Comparison of ENCODE assay signal across 31 mouse cellular contexts in genomic region chr17:74954988-74955387, GRCm38 (mm10). TPM values are rescaled to one million over a fixed set of nuclear protein-coding genes. Genes with fewer than 3 reads are reported as not detected.
A peak's percentile ranks its signal among the peaks of the same experiment; 100 is the strongest.
DNase-seq lines count a peak whose midpoint lies in the region; ATAC-seq and TF ChIP-seq lines count a peak whose summit lies in the region.
"Had no signal": no experiment of that assay in that cellular context is flagged by ENCODE, and none has a peak within 500 bp of the region (broad histone marks: within the 10 kb centered on the region; RNA-seq: fewer than 3 reads in every experiment).

No protein-coding gene starts in this region.

- H3K36me3 ChIP-seq in embryonic facial prominence, embryonic 12.5 days: no peaks in the 10 kb centered on the region
- no peaks in the 10 kb centered on the region for H3K36me3 ChIP-seq in embryonic facial prominence, embryonic 10.5 days (replicated peaks)
- no peaks in the 10 kb centered on the region for H3K36me3 ChIP-seq in midbrain, embryonic 11.5 days (ENCODE audit: control insufficient read depth, insufficient read depth, low read length)
- no peaks in the 10 kb centered on the region for H3K36me3 ChIP-seq in midbrain, postnatal 0 days (ENCODE audit: insufficient read depth, low read length)
- H3K36me3 ChIP-seq in liver, embryonic 13.5 days: no peaks in the 10 kb centered on the region
- no peaks in the 10 kb centered on the region for H3K36me3 ChIP-seq in hindbrain, embryonic 14.5 days (replicated peaks; ENCODE audit: control insufficient read depth, insufficient read depth)
- H3K36me3 ChIP-seq: G1E; hindbrain, embryonic 10.5 days; limb, embryonic 13.5 days; midbrain, embryonic 13.5 days; stomach, embryonic 15.5 days had no signal

- no peaks in the 10 kb centered on the region for H3K27me3 ChIP-seq in embryonic facial prominence, embryonic 12.5 days
- H3K27me3 ChIP-seq in embryonic facial prominence, embryonic 10.5 days (replicated peaks; ENCODE audit: low read depth, poor library complexity, severe bottlenecking): no peaks in the 10 kb centered on the region
- no peaks in the 10 kb centered on the region for H3K27me3 ChIP-seq in midbrain, embryonic 11.5 days (ENCODE audit: control insufficient read depth, insufficient read depth, low read length)
- no peaks in the 10 kb centered on the region for H3K27me3 ChIP-seq in midbrain, postnatal 0 days (ENCODE audit: insufficient read depth, low read length)
- H3K27me3 ChIP-seq in liver, embryonic 13.5 days: no peaks in the 10 kb centered on the region
- no peaks in the 10 kb centered on the region for H3K27me3 ChIP-seq in hindbrain, embryonic 14.5 days (ENCODE audit: control insufficient read depth, insufficient read depth, low read length)
- H3K27me3 ChIP-seq: limb, embryonic 13.5 days; midbrain, embryonic 13.5 days; stomach, embryonic 15.5 days had no signal

- H3K4me3 ChIP-seq in embryonic facial prominence, embryonic 12.5 days: no peak overlapping the region
- H3K4me3 ChIP-seq in embryonic facial prominence, embryonic 10.5 days: no peak overlapping the region
- no peak overlapping the region for H3K4me3 ChIP-seq in midbrain, embryonic 11.5 days (ENCODE audit: low read depth, low read length)
- no peak overlapping the region for H3K4me3 ChIP-seq in midbrain, postnatal 0 days (ENCODE audit: low read depth, low read length)
- H3K4me3 ChIP-seq in liver, embryonic 13.5 days (replicated peaks): no peak overlapping the region
- H3K4me3 ChIP-seq in hindbrain, embryonic 14.5 days (replicated peaks; ENCODE audit: low read length): no peak overlapping the region
- H3K4me3 ChIP-seq: hindbrain, embryonic 10.5 days; limb, embryonic 13.5 days; midbrain, embryonic 13.5 days; stomach, embryonic 15.5 days had no signal

- no peak overlapping the region for H3K27ac ChIP-seq in embryonic facial prominence, embryonic 12.5 days
- no peak overlapping the region for H3K27ac ChIP-seq in embryonic facial prominence, embryonic 10.5 days (replicated peaks)
- H3K27ac ChIP-seq in midbrain, embryonic 11.5 days (ENCODE audit: low read depth, low read length): no peak overlapping the region
- H3K27ac ChIP-seq in midbrain, postnatal 0 days (ENCODE audit: low read depth, low read length): no peak overlapping the region
- H3K27ac ChIP-seq in liver, embryonic 13.5 days: no peak overlapping the region
- no peak overlapping the region for H3K27ac ChIP-seq in hindbrain, embryonic 14.5 days
- H3K27ac ChIP-seq: hindbrain, embryonic 10.5 days; hindbrain, postnatal 0 days; limb, embryonic 13.5 days; midbrain, embryonic 13.5 days; stomach, embryonic 15.5 days had no signal

- no peaks in the 10 kb centered on the region for H3K9me3 ChIP-seq in embryonic facial prominence, embryonic 12.5 days
- no peaks in the 10 kb centered on the region for H3K9me3 ChIP-seq in embryonic facial prominence, embryonic 10.5 days
- no peaks in the 10 kb centered on the region for H3K9me3 ChIP-seq in midbrain, embryonic 11.5 days (ENCODE audit: control insufficient read depth, low read length)
- no peaks in the 10 kb centered on the region for H3K9me3 ChIP-seq in midbrain, postnatal 0 days (ENCODE audit: low read length)
- H3K9me3 ChIP-seq in liver, embryonic 13.5 days (replicated peaks): no peaks in the 10 kb centered on the region
- H3K9me3 ChIP-seq in hindbrain, embryonic 14.5 days (ENCODE audit: control insufficient read depth, low read length): peaks cover 3% of the 10 kb centered on the region; the same call in 1 of the 2 replicates
- H3K9me3 ChIP-seq: G1E; hindbrain, embryonic 10.5 days; limb, embryonic 13.5 days; midbrain, embryonic 13.5 days; stomach, embryonic 15.5 days had no signal

- H3K9ac ChIP-seq in embryonic facial prominence, embryonic 12.5 days: no peak overlapping the region
- H3K9ac ChIP-seq in midbrain, embryonic 11.5 days (ENCODE audit: low read length): no peak overlapping the region
- H3K9ac ChIP-seq in midbrain, postnatal 0 days (replicated peaks; ENCODE audit: low read length, poor library complexity, severe bottlenecking): no peak overlapping the region
- no peak overlapping the region for H3K9ac ChIP-seq in liver, embryonic 13.5 days
- H3K9ac ChIP-seq in hindbrain, embryonic 14.5 days: no peak overlapping the region
- H3K9ac ChIP-seq: limb, embryonic 13.5 days; midbrain, embryonic 13.5 days; stomach, embryonic 15.5 days had no signal

- H3K4me1 ChIP-seq in embryonic facial prominence, embryonic 12.5 days: no peaks in the 10 kb centered on the region
- H3K4me1 ChIP-seq in embryonic facial prominence, embryonic 10.5 days: no peaks in the 10 kb centered on the region; the same call in 1 of the 2 replicates
- no peaks in the 10 kb centered on the region for H3K4me1 ChIP-seq in midbrain, embryonic 11.5 days (ENCODE audit: control insufficient read depth, insufficient read depth, low read length)
- H3K4me1 ChIP-seq in midbrain, postnatal 0 days (ENCODE audit: insufficient read depth, low read length): no peaks in the 10 kb centered on the region
- no peaks in the 10 kb centered on the region for H3K4me1 ChIP-seq in liver, embryonic 13.5 days (replicated peaks)
- H3K4me1 ChIP-seq in hindbrain, embryonic 14.5 days (replicated peaks; ENCODE audit: control insufficient read depth, insufficient read depth, low read length): no peaks in the 10 kb centered on the region
- H3K4me1 ChIP-seq: hindbrain, embryonic 10.5 days; midbrain, embryonic 13.5 days; stomach, embryonic 15.5 days had no signal

- WGBS in embryonic facial prominence, embryonic 12.5 days: 88% methylated on average over 2 of the region's 2 CpGs
- WGBS in embryonic facial prominence, embryonic 10.5 days: 91% methylated on average over 2 of the region's 2 CpGs
- WGBS in midbrain, embryonic 11.5 days: 94% methylated on average over 2 of the region's 2 CpGs
- WGBS in midbrain, postnatal 0 days: 88% methylated on average over 2 of the region's 2 CpGs
- 48% methylated on average over 2 of the region's 2 CpGs for WGBS in liver, embryonic 13.5 days (ENCODE audit: insufficient replicate concordance)
- WGBS in hindbrain, embryonic 14.5 days: 97% methylated on average over 2 of the region's 2 CpGs

- no peak overlapping the region for H3K4me2 ChIP-seq in embryonic facial prominence, embryonic 12.5 days (replicated peaks)
- no peak overlapping the region for H3K4me2 ChIP-seq in midbrain, embryonic 11.5 days
- H3K4me2 ChIP-seq in midbrain, postnatal 0 days (ENCODE audit: low read depth, low read length, poor library complexity, severe bottlenecking): no peak overlapping the region
- H3K4me2 ChIP-seq in liver, embryonic 13.5 days: no peak overlapping the region
- no peak overlapping the region for H3K4me2 ChIP-seq in hindbrain, embryonic 14.5 days (replicated peaks)
- H3K4me2 ChIP-seq: heart, embryonic 11.5 days; limb, embryonic 13.5 days; midbrain, embryonic 13.5 days; stomach, embryonic 15.5 days had no signal

- DNase-seq in embryonic facial prominence, embryonic 10.5 days (ENCODE audit: low spot score): no peak
- peak; percentile 39 for DNase-seq in midbrain, embryonic 11.5 days (ENCODE audit: low spot score, missing footprints)
- no peak for DNase-seq in midbrain, postnatal 0 days (ENCODE audit: low spot score)
- no peak for DNase-seq in liver, embryonic 13.5 days
- DNase-seq in hindbrain, embryonic 14.5 days (ENCODE audit: low spot score): no peak
- no peak for DNase-seq in heart, postnatal 25 days (ENCODE audit: low spot score)
- DNase-seq: adrenal gland, postnatal 25 days; cerebellum, adult 18-20 months; cerebellum, postnatal 10 days; gastrocnemius, postnatal 25 days; heart, adult 11 months; kidney, adult 9 months; kidney, postnatal 14 days; layer of hippocampus, adult 9-11 months; lung, adult 2 months; lung, postnatal 10 days; retina, postnatal 1 day; right cerebral cortex, postnatal 14 days; thymus, adult 18-20 months; thymus, postnatal 25 days had no signal

- ATAC-seq in embryonic facial prominence, embryonic 12.5 days (ENCODE audit: insufficient number of reproducible peaks, insufficient read depth, low FRiP score, low TSS enrichment): 0 out of 2 replicates have a peak, but pooled peaks have one; percentile 28
- no peak for ATAC-seq in midbrain, embryonic 11.5 days (ENCODE audit: low FRiP score)
- no peak for ATAC-seq in midbrain, postnatal 0 days (ENCODE audit: low FRiP score)
- ATAC-seq in liver, embryonic 13.5 days (ENCODE audit: low read depth): peak; percentile 65
- ATAC-seq in megakaryocyte progenitor cell, adult 5-6 weeks (replicated peaks; ENCODE audit: poor library complexity): peak; percentile 97
- no peak for ATAC-seq in hindbrain, embryonic 14.5 days (ENCODE audit: low FRiP score)
- ATAC-seq: forebrain, embryonic 14.5 days; hindbrain, postnatal 0 days; intestine, embryonic 16.5 days; midbrain, embryonic 13.5 days had no signal

- TF ChIP-seq CTCF in midbrain, postnatal 0 days (IDR thresholded peaks at IDR 0.05): no peak

- intact Hi-C loops in heart, postnatal 25 days (cut with DNase I): no loop called here

RNA-seq across cellular contexts. Expression of gene Ltbp1, which starts 50.4 kb away (rescaled TPM):
- 34.9 and 36.7 TPM in 2 replicates for polyA plus RNA-seq in embryonic facial prominence, embryonic 12.5 days (2016; fragmentation: Nextera tagmentation; extraction: Ambion mirVana)
- polyA plus RNA-seq in embryonic facial prominence, embryonic 10.5 days (2016; fragmentation: Nextera tagmentation; extraction: Ambion mirVana): 7.0 and 8.5 TPM in 2 replicates
- 5.5 and 6.2 TPM in 2 replicates for polyA plus RNA-seq in midbrain, embryonic 11.5 days (2014; fragmentation: Nextera tagmentation; extraction: Ambion mirVana)
- 2.3 and 3.0 TPM in 2 replicates for total RNA-seq in midbrain, postnatal 0 days (2014; rRNA removed)
- 0.89 and 1.0 TPM in 2 replicates for polyA plus RNA-seq in midbrain, postnatal 0 days (2015; fragmentation: Nextera tagmentation; extraction: Ambion mirVana)
- 2.7 and 2.9 TPM in 2 replicates for polyA plus RNA-seq in liver, embryonic 13.5 days (2015; fragmentation: Nextera tagmentation; extraction: Ambion mirVana)
- total RNA-seq in megakaryocyte progenitor cell, adult 5-6 weeks (2015): 0.07 and 0.30 TPM in 2 replicates
- total RNA-seq in megakaryocyte progenitor cell, adult 5-6 weeks (2017): 0.12 and 0.20 TPM in 2 replicates
- polyA plus RNA-seq in hindbrain, embryonic 14.5 days (2014; fragmentation: Nextera tagmentation; extraction: Ambion mirVana): 2.6 TPM in 2 replicates
- total RNA-seq in heart, postnatal 25 days (2021): 10 to 100 TPM; 41.5 to 44.7 TPM
- polyA plus RNA-seq: G1E had no signal

Comparison
In these comparisons a context has a peak if more than half of its experiments do, and no peak if none do; other contexts are left out.
1. ATAC-seq: peak in embryonic facial prominence, embryonic 12.5 days (single experiment), liver, embryonic 13.5 days (single experiment) and megakaryocyte progenitor cell, adult 5-6 weeks (single experiment); none in midbrain, embryonic 11.5 days (single experiment), midbrain, postnatal 0 days (single experiment) and hindbrain, embryonic 14.5 days (single experiment).